Mouse (Mus musculus) ES-E14 (cell line): ENCODE data around the gene Il10ra. TPM values are rescaled to one million over a fixed set of nuclear protein-coding genes. Genes with fewer than 3 reads are reported as not detected.

Experiments
- DNase-seq: peaks from one replicate; pipeline ENCODE4 v3.0.0-alpha.2; 2013; ENCODE audit warnings: low read depth, low spot score
- H3K27ac ChIP-seq: 2 replicates; pipeline ENCODE4 v1.5.1; 2012; ENCODE audit warnings: low read depth, mild to moderate bottlenecking, low read length, moderate library complexity, mixed read lengths; ENCODE audit not compliant: poor library complexity, insufficient read depth, severe bottlenecking
- H3K36me3 ChIP-seq: 2 replicates; pipeline ENCODE4 v1.6.1; 2012; ENCODE audit warnings: mild to moderate bottlenecking, low read length, moderate library complexity, mixed read lengths; ENCODE audit not compliant: control insufficient read depth, poor library complexity, insufficient read depth, severe bottlenecking
- H3K4me1 ChIP-seq, 2 experiments: fragments of 150-350 bp in 1 of 2; sonication (generic) in 1 of 2; 2 replicates each; pipeline ENCODE4 v1.6.1; 2012; ENCODE audit warnings: low read length in 2 of 2, mild to moderate bottlenecking in 1 of 2, mixed read lengths in 1 of 2; ENCODE audit not compliant: control insufficient read depth in 2 of 2, insufficient read depth in 2 of 2, poor library complexity in 1 of 2
- H3K4me3 ChIP-seq, 2 experiments: fragments of 150-350 bp in 1 of 2; sonication (generic) in 1 of 2; 2 replicates each; pipeline ENCODE4 v1.5.1; 2012; ENCODE audit warnings: low read length in 2 of 2, low read depth in 1 of 2, mild to moderate bottlenecking in 1 of 2, mixed read lengths in 1 of 2; ENCODE audit not compliant: insufficient read depth in 1 of 2, poor library complexity in 1 of 2, severe bottlenecking in 1 of 2
- H3K9ac ChIP-seq: 2 replicates; pipeline ENCODE4 v1.6.1; 2012; ENCODE audit warnings: low read depth, mild to moderate bottlenecking, low read length, mixed read lengths; ENCODE audit not compliant: poor library complexity, insufficient read depth, severe bottlenecking
- H3K9me3 ChIP-seq: fragments of 150-350 bp; sonication (generic); 2 replicates; pipeline ENCODE4 v1.6.1; 2012; ENCODE audit warnings: low read depth, mild to moderate bottlenecking, low read length; ENCODE audit not compliant: control insufficient read depth, insufficient read depth
- CHD2 ChIP-seq: IDR thresholded peaks from 2 replicates; pipeline ENCODE4 v1.6.1; 2014; ENCODE audit warnings: mild to moderate bottlenecking, low read depth, low read length, inconsistent platforms
- HCFC1 ChIP-seq: IDR thresholded peaks from 2 replicates; pipeline ENCODE4 v1.6.1; 2012; ENCODE audit warnings: low read length, inconsistent platforms, borderline replicate concordance; ENCODE audit not compliant: insufficient read depth
- MAFK ChIP-seq: IDR thresholded peaks from 2 replicates; pipeline ENCODE4 v1.6.1; 2014; ENCODE audit warnings: mild to moderate bottlenecking, low read depth, low read length, inconsistent platforms; ENCODE audit not compliant: insufficient read depth
- ZC3H11A ChIP-seq: IDR thresholded peaks from 2 replicates; pipeline ENCODE4 v1.6.1; 2012; ENCODE audit warnings: low read depth, mild to moderate bottlenecking, inconsistent platforms, low read length, borderline replicate concordance
- ZNF384 ChIP-seq: IDR thresholded peaks from 2 replicates; pipeline ENCODE4 v1.6.1; 2012; ENCODE audit warnings: low read depth, low read length, inconsistent platforms
- in situ Hi-C, 2 experiments: fragments of 600-800 bp; cut with MboI; formaldehyde crosslinking; loops; one replicate each; pipeline ENCODE4 v1.15.1; 2025; ENCODE audit warnings: low sequenced_read_pairs in 2 of 2, inconsistent platforms in 1 of 2; ENCODE audit not compliant: unreplicated experiment in 2 of 2
- total RNA-seq: library from RNA; depleted of rRNA; stranded (reverse); fragments of 300-350 nt; gene quantifications from 2 replicates; pipeline ENCODE4 v1.2.3, GENCODE M21; 2012

The Il10ra gene
- total RNA-seq, 1 experiment: 0.13 TPM

GRCm38 (mm10) chr9:45255431-45255830 is 13.5 kb downstream of the Il10ra start:
- Histone ChIP-seq H3K9ac (no peak overlapping the region), H3K4me3 (no peak overlapping the region), H3K27ac (no peak overlapping the region), H3K36me3 (no peaks in the 10 kb centered on the region), H3K4me1 (no peaks in the 10 kb centered on the region), H3K9me3 (no peaks in the 10 kb centered on the region)
- in situ Hi-C loops: no loop called here
- no peak for DNase-seq
- TF ChIP-seq ZC3H11A (no peak), ZNF384 (no peak), MAFK (no peak), HCFC1 (no peak)

- H3K9me3 ChIP-seq: no peaks in the 10 kb centered on the region
Measured at GRCm38 (mm10) chr9:45254605-45255004, 14.3 kb downstream of the Il10ra start.

DNA sequence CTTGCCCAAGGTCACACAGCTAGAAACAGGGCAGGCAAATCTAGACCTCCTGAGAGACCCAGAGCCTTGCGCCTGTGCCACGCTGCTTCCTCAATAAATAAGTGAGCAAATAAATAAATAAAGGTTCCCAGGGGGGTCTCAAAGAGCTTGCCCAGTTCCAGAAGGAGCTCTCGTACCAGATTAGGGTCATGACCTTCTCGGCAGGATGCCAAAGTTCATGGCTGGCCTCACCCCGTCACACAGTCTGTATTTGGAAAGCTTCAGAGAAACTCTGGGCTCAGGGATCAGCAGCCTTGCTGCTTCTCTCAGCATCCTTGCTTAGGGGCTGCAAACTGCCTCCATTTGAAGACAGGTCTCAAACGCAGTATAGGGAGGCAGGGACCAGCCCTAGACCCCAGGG is 14.9 kb downstream of the Il10ra start:
- H3K36me3 ChIP-seq: no peaks in the 10 kb centered on the region
- no peaks in the 10 kb centered on the region for H3K4me1 ChIP-seq
- TF ChIP-seq CHD2 (no peak), ZC3H11A (no peak), MAFK (no peak), ZNF384 (no peak), HCFC1 (no peak)
- no peaks in the 10 kb centered on the region for H3K9me3 ChIP-seq
- no peak overlapping the region for H3K9ac ChIP-seq
- no peak overlapping the region for H3K4me3 ChIP-seq
- in situ Hi-C loops: no loop called here
- no peak for DNase-seq
- H3K27ac ChIP-seq: no peak overlapping the region

More at GRCm38 (mm10) chr9:45254605-45255004, 14.3 kb downstream of the Il10ra start:
- in situ Hi-C loops: no loop called here
- TF ChIP-seq ZC3H11A (no peak), CHD2 (no peak), HCFC1 (no peak), MAFK (no peak), ZNF384 (no peak)
- Histone ChIP-seq H3K4me3 (no peak overlapping the region), H3K27ac (no peak overlapping the region), H3K36me3 (no peaks in the 10 kb centered on the region), H3K9ac (no peak overlapping the region), H3K4me1 (no peaks in the 10 kb centered on the region)
- DNase-seq: no peak

DNA sequence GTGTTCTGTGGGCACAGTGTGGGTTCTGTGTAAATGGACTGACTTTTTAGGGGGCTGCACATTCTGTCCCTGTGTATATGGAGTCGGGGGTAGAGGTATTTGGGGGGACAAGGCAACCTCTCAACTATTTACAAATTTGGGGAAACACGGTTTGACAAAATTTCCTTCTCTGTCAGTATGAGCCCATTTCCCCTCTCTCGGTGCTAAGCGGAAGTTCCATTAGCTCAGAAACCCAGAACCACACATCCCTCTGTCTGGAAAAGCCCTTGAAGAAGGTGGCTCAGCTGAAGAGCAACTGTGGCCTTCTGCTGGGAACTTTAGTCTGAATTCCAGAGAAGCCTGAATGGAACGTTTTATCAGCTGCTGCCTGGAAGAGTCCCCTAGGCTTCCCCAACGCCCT is 16.6 kb downstream of the Il10ra start:
- Histone ChIP-seq H3K4me3 (no peak overlapping the region), H3K27ac (no peak overlapping the region), H3K4me1 (no peaks in the 10 kb centered on the region), H3K36me3 (no peaks in the 10 kb centered on the region), H3K9ac (no peak overlapping the region), H3K9me3 (no peaks in the 10 kb centered on the region)
- in situ Hi-C loops: no loop called here
- DNase-seq: no peak
- TF ChIP-seq HCFC1 (no peak), ZC3H11A (no peak), MAFK (no peak), CHD2 (no peak), ZNF384 (no peak)

GRCm38 (mm10) chr9:45251990-45252389 is 17.0 kb downstream of the Il10ra start:
- DNase-seq: no peak
- Histone ChIP-seq H3K27ac (no peak overlapping the region), H3K36me3 (no peaks in the 10 kb centered on the region), H3K9me3 (no peaks in the 10 kb centered on the region), H3K9ac (no peak overlapping the region), H3K4me1 (no peaks in the 10 kb centered on the region), H3K4me3 (no peak overlapping the region)
- in situ Hi-C loops: no loop called here
- no peak for TF ChIP-seq MAFK
- no peak for TF ChIP-seq ZC3H11A
- TF ChIP-seq ZNF384: no peak
- no peak for TF ChIP-seq HCFC1
- no peak for TF ChIP-seq CHD2
